Mouse (Mus musculus) intestine, postnatal 0 days (tissue): Measurements from ENCODE around the gene Camkk2. TPM values are rescaled to one million over a fixed set of nuclear protein-coding genes. Genes with fewer than 3 reads are reported as not detected.

Experiments used
- ATAC-seq: fragments of 200-750 bp; cut with Nextera tagmentation; 2 replicates; pipeline ENCODE4 v1.8.0; 2017; ENCODE audit warnings: mild to moderate bottlenecking, moderate TSS enrichment, moderate library complexity
- H3K27ac ChIP-seq: fragments of 300-500 bp; sonication (generic); 2 replicates; pipeline ENCODE4 v1.5.1; 2014; ENCODE audit warnings: mild to moderate bottlenecking, low read depth, low read length, moderate library complexity
- H3K27me3 ChIP-seq: fragments of 300-500 bp; sonication (generic); replicated peaks from 2 replicates; pipeline ENCODE4 v1.6.1; 2014; ENCODE audit warnings: low read length, mixed read lengths; ENCODE audit not compliant: control insufficient read depth, insufficient read depth
- H3K36me3 ChIP-seq: fragments of 300-500 bp; sonication (generic); 2 replicates; pipeline ENCODE4 v1.6.1; 2014; ENCODE audit warnings: mild to moderate bottlenecking, moderate library complexity; ENCODE audit not compliant: control insufficient read depth, insufficient read depth
- H3K4me1 ChIP-seq: fragments of 300-500 bp; sonication (generic); replicated peaks from 2 replicates; pipeline ENCODE4 v1.6.1; 2014; ENCODE audit warnings: antibody characterized with exemption, low read length, mixed read lengths; ENCODE audit not compliant: control insufficient read depth, insufficient read depth
- H3K4me2 ChIP-seq: fragments of 300-500 bp; sonication (generic); replicated peaks from 2 replicates; pipeline ENCODE4 v1.6.1; 2014; ENCODE audit warnings: low read depth, mild to moderate bottlenecking, moderate library complexity
- H3K4me3 ChIP-seq: fragments of 300-500 bp; sonication (generic); 2 replicates; pipeline ENCODE4 v1.5.1; 2014; ENCODE audit warnings: low read depth, low read length
- H3K9ac ChIP-seq: fragments of 300-500 bp; sonication (generic); 2 replicates; pipeline ENCODE4 v1.6.1; 2014; ENCODE audit warnings: mild to moderate bottlenecking, low read depth, low read length
- H3K9me3 ChIP-seq: fragments of 300-500 bp; sonication (generic); 2 replicates; pipeline ENCODE4 v1.6.1; 2016; ENCODE audit warnings: mixed run types; ENCODE audit not compliant: control insufficient read depth
- CTCF ChIP-seq: sonication (generic); IDR thresholded peaks from 2 replicates; pipeline ENCODE4 v1.5.1; 2016; ENCODE audit warnings: low read depth, mild to moderate bottlenecking, control low read depth, antibody characterized with exemption, moderate library complexity
- WGBS: fragments of 180-500 bp; shearing (Covaris S2); extraction: QIAGEN DNeasy Blood & Tissue Kit; methylation state at CpG from one replicate; pipeline ENCODE4 v1.1.7; 2014; 5-methylcytosine and 5-hydroxymethylcytosine counted together
- microRNA-seq: library from miRNA; unstranded; fragments of <30 nt; microRNA quantifications from one replicate; pipeline ENCODE4, GENCODE M21; 2016
- polyA plus RNA-seq: library from polyadenylated mRNA; unstranded; fragments of >200 nt; fragmentation: Nextera tagmentation; extraction: Ambion mirVana; gene quantifications from 2 replicates; pipeline ENCODE4 v1.2.1, GENCODE M21; 2015

Gene Camkk2
- polyA plus RNA-seq, 1 experiment from 2014 or later = 11.0 TPM

DNA sequence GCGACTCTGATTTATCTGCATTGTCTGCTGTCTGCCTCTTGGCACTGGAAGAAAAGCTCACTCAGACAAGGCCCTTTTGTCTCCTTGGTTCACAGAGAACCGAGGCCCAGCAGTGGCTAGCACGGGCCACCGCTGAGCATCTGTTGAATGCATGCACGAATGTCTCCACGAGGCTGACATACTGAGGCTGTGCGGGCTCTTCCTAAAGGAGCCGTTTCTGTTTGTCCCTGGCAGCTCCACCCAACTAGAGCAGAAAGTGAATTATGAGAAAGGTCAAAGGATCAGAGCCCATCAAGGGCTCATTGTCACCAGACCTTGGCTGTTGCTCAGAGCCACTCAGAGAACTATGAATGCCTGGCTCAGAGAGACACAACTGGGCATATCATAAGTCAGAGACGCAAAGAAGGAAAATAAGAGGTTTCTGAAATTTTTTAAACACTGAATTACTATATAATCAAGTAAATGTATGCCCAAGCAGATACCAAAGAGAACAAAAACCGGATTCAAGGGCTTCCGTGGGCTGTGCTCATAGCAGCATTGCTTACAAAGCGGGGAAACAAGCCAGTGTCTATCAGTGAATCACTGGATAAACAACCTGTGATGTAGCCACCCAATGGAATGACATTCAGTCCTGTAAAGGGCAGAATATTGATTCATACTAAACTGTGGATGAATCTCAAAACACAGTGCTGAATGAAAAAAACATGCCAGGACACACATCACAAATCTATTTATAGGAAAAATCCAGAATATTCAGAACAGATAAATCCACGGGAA, 85.6 kb downstream of the Camkk2 start:
- Histone ChIP-seq H3K4me3 (no peak overlapping the region), H3K4me2 (no peak overlapping the region), H3K27me3 (no peaks in the 10 kb centered on the region), H3K4me1 (0 out of 2 replicates have a peak, but pooled peaks cover 7% of the 10 kb centered on the region), H3K9ac (no peak overlapping the region), H3K9me3 (no peaks in the 10 kb centered on the region), H3K36me3 (no peaks in the 10 kb centered on the region), H3K27ac (no peak overlapping the region)
- no peak; the same call in 1 of the 2 replicates for ATAC-seq
- 39% methylated on average over 13 of the region's 13 CpGs for WGBS
- no peak for TF ChIP-seq CTCF

DNA sequence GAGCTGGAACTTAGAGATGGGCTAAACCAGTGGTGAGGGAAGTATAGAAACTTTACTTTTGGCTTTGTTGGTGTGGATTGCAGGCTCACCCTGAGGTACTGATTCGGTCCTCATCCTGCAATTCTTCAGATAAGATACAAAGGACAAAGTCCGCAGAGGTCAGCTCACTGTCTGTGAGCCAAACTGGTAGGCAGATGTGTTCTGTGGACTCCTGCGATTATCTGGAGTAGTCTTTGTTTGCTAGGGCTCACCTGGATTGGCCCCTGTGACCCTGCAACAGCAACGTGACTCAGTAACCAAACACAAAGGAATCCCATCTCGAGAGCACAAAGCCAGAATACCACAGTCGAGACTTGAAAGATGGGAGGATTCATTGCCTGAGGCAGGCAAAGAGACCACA, 88.7 kb downstream of the Camkk2 start:
- ATAC-seq = no peak
- Histone ChIP-seq H3K9ac (no peak overlapping the region), H3K4me3 (no peak overlapping the region), H3K4me1 (0 out of 2 replicates have a peak, but pooled peaks cover 3% of the 10 kb centered on the region), H3K4me2 (no peak overlapping the region), H3K27ac (no peak overlapping the region), H3K36me3 (no peaks in the 10 kb centered on the region), H3K9me3 (no peaks in the 10 kb centered on the region), H3K27me3 (no peaks in the 10 kb centered on the region)
- TF ChIP-seq CTCF = no peak
- WGBS = 33% methylated on average over 6 of the region's 6 CpGs

DNA sequence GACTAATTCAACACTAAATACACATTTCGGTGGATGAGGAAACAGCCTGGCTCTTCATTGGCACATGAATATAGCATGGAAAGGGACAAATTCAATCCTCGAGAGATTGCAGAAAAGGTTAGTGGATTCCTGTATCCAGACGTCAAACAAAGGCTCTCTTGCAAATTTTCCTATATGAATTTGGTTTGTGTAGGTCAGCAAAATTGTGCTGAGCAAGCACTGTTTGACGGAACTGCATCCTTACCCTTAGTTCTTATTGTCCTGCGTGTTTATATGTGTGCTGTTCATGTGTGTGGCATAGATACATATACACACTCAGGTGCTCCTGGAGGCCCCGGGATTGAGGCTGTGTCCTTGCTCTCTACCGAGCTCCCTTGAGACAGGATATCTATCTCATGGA, 90.1 kb downstream of the Camkk2 start:
- no peaks in the 10 kb centered on the region for H3K9me3 ChIP-seq
- H3K9ac ChIP-seq = no peak overlapping the region

DNA sequence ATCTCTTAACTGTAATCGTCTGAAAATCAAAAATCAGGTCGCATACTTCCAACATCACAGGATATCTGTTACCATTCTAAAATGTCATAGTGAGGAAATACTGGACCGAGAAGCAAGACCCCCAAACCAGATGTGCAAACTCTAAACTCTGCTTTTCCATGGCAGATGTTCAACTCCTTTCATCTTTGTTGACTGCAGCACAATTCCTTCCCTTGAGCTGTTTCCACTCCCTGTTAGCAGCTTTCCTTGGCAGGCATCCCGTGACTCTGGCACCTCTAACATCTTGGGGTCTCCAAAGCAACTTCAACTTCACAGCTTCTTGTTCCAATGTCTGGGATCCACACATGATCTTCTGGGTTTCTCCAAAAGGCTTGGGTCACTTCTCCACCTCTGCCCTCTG, 91.8 kb downstream of the Camkk2 start:
- no peaks in the 10 kb centered on the region for H3K36me3 ChIP-seq
- no peak overlapping the region for H3K4me2 ChIP-seq
- H3K9me3 ChIP-seq = no peaks in the 10 kb centered on the region
- H3K27me3 ChIP-seq = no peaks in the 10 kb centered on the region
- no peak for ATAC-seq
- WGBS = 80% methylated on average over 4 of the region's 4 CpGs
- no peak for TF ChIP-seq CTCF
- no peak overlapping the region for H3K27ac ChIP-seq
- H3K4me1 ChIP-seq = 0 out of 2 replicates have a peak, but pooled peaks cover 3% of the 10 kb centered on the region
- no peak overlapping the region for H3K9ac ChIP-seq
- H3K4me3 ChIP-seq = no peak overlapping the region

More for the DNA sequence above, 90.1 kb downstream of the Camkk2 start:
- 0 out of 2 replicates have a peak, but pooled peaks cover 3% of the 10 kb centered on the region for H3K4me1 ChIP-seq
- H3K36me3 ChIP-seq = no peaks in the 10 kb centered on the region
- H3K27ac ChIP-seq = no peak overlapping the region
- WGBS = 72% methylated on average over 7 of the region's 7 CpGs
- no peak overlapping the region for H3K4me2 ChIP-seq
- no peak for TF ChIP-seq CTCF
- H3K4me3 ChIP-seq = no peak overlapping the region
- no peak for ATAC-seq
- no peaks in the 10 kb centered on the region for H3K27me3 ChIP-seq

DNA sequence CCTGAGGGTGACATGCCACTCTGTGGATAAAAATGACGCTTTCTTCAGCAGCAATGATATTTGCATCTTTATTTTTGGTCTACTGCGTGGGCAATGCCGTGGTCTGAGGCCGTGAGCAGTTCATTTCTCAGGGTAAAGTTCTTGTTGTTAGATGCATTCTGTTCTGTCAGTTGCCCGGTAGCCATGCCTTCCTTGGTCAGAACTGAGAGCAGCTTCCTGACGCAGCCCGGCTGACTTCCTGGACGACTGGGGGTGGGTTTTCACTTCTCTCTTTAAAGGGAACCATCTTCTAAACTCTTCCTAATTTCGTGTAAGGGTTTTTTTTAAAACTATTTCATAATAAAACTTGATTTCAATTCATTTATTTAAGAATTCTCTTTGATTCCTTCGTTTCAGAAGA, 95.3 kb downstream of the Camkk2 start:
- Histone ChIP-seq H3K4me3 (no peak overlapping the region), H3K4me2 (no peak overlapping the region), H3K27ac (no peak overlapping the region), H3K4me1 (no peaks in the 10 kb centered on the region), H3K27me3 (no peaks in the 10 kb centered on the region), H3K9me3 (no peaks in the 10 kb centered on the region), H3K36me3 (no peaks in the 10 kb centered on the region), H3K9ac (no peak overlapping the region)
- no peak for TF ChIP-seq CTCF
- ATAC-seq = no peak
- 70% methylated on average over 10 of the region's 10 CpGs for WGBS

DNA sequence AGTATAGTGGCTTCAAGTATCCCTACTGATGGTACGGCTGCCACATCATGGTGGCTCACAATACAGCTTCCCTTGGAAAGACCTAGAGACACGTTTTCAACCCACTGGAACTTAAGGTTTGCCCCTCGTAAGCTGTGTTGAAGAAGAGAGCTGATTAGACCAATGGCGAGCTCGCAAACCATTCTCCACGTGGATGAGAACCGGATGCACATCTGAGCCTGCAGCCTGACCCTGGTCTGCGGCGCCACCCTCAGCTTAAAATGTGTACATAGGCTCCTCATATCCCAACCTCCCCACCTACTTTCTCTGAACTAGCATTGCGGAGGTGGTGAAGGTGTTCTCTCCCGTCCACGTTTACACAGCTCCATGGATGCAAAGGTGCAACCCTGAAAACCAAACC, 97.9 kb downstream of the Camkk2 start:
- H3K36me3 ChIP-seq = no peaks in the 10 kb centered on the region
- H3K4me2 ChIP-seq = no peak overlapping the region
- H3K9ac ChIP-seq = no peak overlapping the region
- TF ChIP-seq CTCF = peak; percentile 19; the same call in 1 of the 2 replicates
- H3K4me1 ChIP-seq = no peaks in the 10 kb centered on the region
- H3K27me3 ChIP-seq = no peaks in the 10 kb centered on the region
- no peak overlapping the region for H3K4me3 ChIP-seq
- ATAC-seq = no peak
- H3K27ac ChIP-seq = no peak overlapping the region
- WGBS = 81% methylated on average over 12 of the region's 12 CpGs
- H3K9me3 ChIP-seq = no peaks in the 10 kb centered on the region

Small RNAs within 50 kb of the gene (microRNA-seq; reads per million reads assigned to microRNA genes)
- gene Mir8115 = not detected

Other genes with a start within 250 kb of the Camkk2 start
- 10.2 and 11.7 TPM in 2 replicates for gene Ift81, start 164.9 kb downstream of the Camkk2 start, polyA plus RNA-seq
- gene P2rx7, start 135.5 kb downstream of the Camkk2 start, polyA plus RNA-seq = 1.6 and 2.7 TPM in 2 replicates
- 90.3 and 104 TPM in 2 replicates for gene P2rx4, start 71.9 kb downstream of the Camkk2 start, polyA plus RNA-seq
- gene Anapc5, start 41.9 kb upstream of the Camkk2 start, polyA plus RNA-seq = 134 and 145 TPM in 2 replicates
- 18.3 and 21.0 TPM in 2 replicates for gene Rnf34, start 70.6 kb upstream of the Camkk2 start, polyA plus RNA-seq
- gene Kdm2b, start 210.4 kb upstream of the Camkk2 start, polyA plus RNA-seq = 7.6 and 8.6 TPM in 2 replicates
- 36.8 and 42.5 TPM in 2 replicates for gene Orai1, start 235.7 kb upstream of the Camkk2 start, polyA plus RNA-seq